Mouse (Mus musculus): ENCODE data around the gene Cyp4b1. TPM values are rescaled to one million over a fixed set of nuclear protein-coding genes. Genes with fewer than 3 reads are reported as not detected.
A peak's percentile ranks its signal among the peaks of the same experiment; 100 is the strongest.
"Not testable (repeated sequence)": the region's sequence is repeated elsewhere in the genome, so short reads cannot be mapped to it uniquely, and the experiment has no call there.

Cyp4b1 gene
- 7.9 and 8.8 TPM in 2 replicates for polyA plus RNA-seq (2015; fragmentation: Nextera tagmentation; extraction: Ambion mirVana)

DNA sequence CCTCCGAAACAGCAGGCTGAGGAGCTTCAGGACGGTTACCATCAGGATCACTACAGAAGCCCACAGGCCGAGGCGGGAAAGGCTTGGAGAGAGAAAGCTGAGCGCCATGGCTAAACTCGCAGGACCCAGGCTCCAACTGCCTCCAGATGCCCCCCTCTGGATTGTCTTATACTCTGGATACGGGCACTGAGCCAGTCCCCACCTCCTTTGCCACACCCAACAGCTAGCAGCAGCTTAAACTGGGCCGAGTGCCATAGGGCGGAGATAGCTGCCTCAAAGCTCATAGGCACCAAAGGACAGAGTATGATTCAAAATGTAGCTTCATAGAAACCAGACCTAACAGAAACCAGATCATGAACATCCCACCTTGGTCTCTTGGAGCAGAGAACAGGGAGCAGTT lies at the start of gene Cyp4b1:
Gene Cyp4b1 (minus strand): TSS at position 144 of the 400 bp plus-strand sequence.
- H3K27me3 ChIP-seq (ENCODE audit: insufficient read depth, low read length): no peaks in the 10 kb centered on the region
- WGBS: 85% methylated on average over 9 of the region's 9 CpGs
- ATAC-seq (ENCODE audit: low FRiP score, low TSS enrichment): peak; percentile 16; the same call in 1 of the 2 replicates
- no peak within 1 kb of the TSS for H3K27ac ChIP-seq (ENCODE audit: low read length)
- no peaks in the 10 kb centered on the region for H3K36me3 ChIP-seq (ENCODE audit: insufficient read depth, low read length)
- no peak within 1 kb of the TSS for H3K9ac ChIP-seq (replicated peaks; ENCODE audit: low read length)
- H3K4me3 ChIP-seq (ENCODE audit: low read length): no peak within 1 kb of the TSS
- H3K4me2 ChIP-seq (replicated peaks; ENCODE audit: low read depth, low read length): no peak within 1 kb of the TSS
- H3K4me1 ChIP-seq (ENCODE audit: insufficient read depth, low read length): no peaks in the 10 kb centered on the region
- no peaks in the 10 kb centered on the region for H3K9me3 ChIP-seq (ENCODE audit: low read length)

- Histone ChIP-seq H3K36me3 (ENCODE audit: insufficient read depth, low read length) (no peaks in the 10 kb centered on the region), H3K27me3 (ENCODE audit: insufficient read depth, low read length) (no peaks in the 10 kb centered on the region), H3K4me3 (ENCODE audit: low read length) (no peak overlapping the region), H3K4me2 (replicated peaks; ENCODE audit: low read depth, low read length) (no peak overlapping the region), H3K9ac (replicated peaks; ENCODE audit: low read length) (no peak overlapping the region), H3K9me3 (ENCODE audit: low read length) (no peaks in the 10 kb centered on the region), H3K27ac (ENCODE audit: low read length) (no peak overlapping the region), H3K4me1 (ENCODE audit: insufficient read depth, low read length) (no peaks in the 10 kb centered on the region)
- 56% methylated on average over 4 of the region's 4 CpGs for WGBS
- no peak for ATAC-seq (ENCODE audit: low FRiP score, low TSS enrichment)
Observed at GRCm38 (mm10) chr4:115686299-115686698, 38.8 kb upstream of the Cyp4b1 start.

- H3K9me3 ChIP-seq (ENCODE audit: low read length): no peaks in the 10 kb centered on the region
- no peak for ATAC-seq (ENCODE audit: low FRiP score, low TSS enrichment)
- H3K4me1 ChIP-seq (ENCODE audit: insufficient read depth, low read length): 0 out of 2 replicates have a peak, but pooled peaks cover 3% of the 10 kb centered on the region
- no peaks in the 10 kb centered on the region for H3K36me3 ChIP-seq (ENCODE audit: insufficient read depth, low read length)
- H3K27ac ChIP-seq (ENCODE audit: low read length): no peak overlapping the region
- no peaks in the 10 kb centered on the region for H3K27me3 ChIP-seq (ENCODE audit: insufficient read depth, low read length)
- H3K4me2 ChIP-seq (replicated peaks; ENCODE audit: low read depth, low read length): no peak overlapping the region
- no peak overlapping the region for H3K9ac ChIP-seq (replicated peaks; ENCODE audit: low read length)
- no peak overlapping the region for H3K4me3 ChIP-seq (ENCODE audit: low read length)
Observed at GRCm38 (mm10) chr4:115659190-115659589, 11.7 kb upstream of the Cyp4b1 start.

- no peak overlapping the region; the same call in 1 of the 2 replicates for H3K4me3 ChIP-seq (ENCODE audit: low read length)
- H3K4me2 ChIP-seq (replicated peaks; ENCODE audit: low read depth, low read length): peak overlapping the region; percentile 79
- H3K4me1 ChIP-seq (ENCODE audit: insufficient read depth, low read length): 0 out of 2 replicates have a peak, but pooled peaks cover 3% of the 10 kb centered on the region
- no peak overlapping the region for H3K27ac ChIP-seq (ENCODE audit: low read length)
- H3K9me3 ChIP-seq (ENCODE audit: low read length): no peaks in the 10 kb centered on the region
- H3K36me3 ChIP-seq (ENCODE audit: insufficient read depth, low read length): no peaks in the 10 kb centered on the region
- no peaks in the 10 kb centered on the region for H3K27me3 ChIP-seq (ENCODE audit: insufficient read depth, low read length)
- ATAC-seq (ENCODE audit: low FRiP score, low TSS enrichment): no peak
- no peak overlapping the region for H3K9ac ChIP-seq (replicated peaks; ENCODE audit: low read length)
Observed at GRCm38 (mm10) chr4:115657867-115658249, 10.3 kb upstream of the Cyp4b1 start.

GRCm38 (mm10) chr4:115657104-115657866 lies 9.8 kb upstream of the Cyp4b1 start:
- no peaks in the 10 kb centered on the region for H3K9me3 ChIP-seq (ENCODE audit: low read length)
- H3K4me3 ChIP-seq (ENCODE audit: low read length): peak overlapping the region; percentile 49
- peak overlapping the region; percentile 61 for H3K9ac ChIP-seq (replicated peaks; ENCODE audit: low read length)
- H3K27ac ChIP-seq (ENCODE audit: low read length): no peak overlapping the region
- H3K36me3 ChIP-seq (ENCODE audit: insufficient read depth, low read length): no peaks in the 10 kb centered on the region
- H3K4me1 ChIP-seq (ENCODE audit: insufficient read depth, low read length): 0 out of 2 replicates have a peak, but pooled peaks cover 3% of the 10 kb centered on the region
- peak; percentile 88 for ATAC-seq (ENCODE audit: low FRiP score, low TSS enrichment)
- peak overlapping the region; percentile 79 for H3K4me2 ChIP-seq (replicated peaks; ENCODE audit: low read depth, low read length)
- H3K27me3 ChIP-seq (ENCODE audit: insufficient read depth, low read length): no peaks in the 10 kb centered on the region
- WGBS: 2% methylated on average over 34 of the region's 34 CpGs

GRCm38 (mm10) chr4:115656535-115656922 lies 9.0 kb upstream of the Cyp4b1 start:
- 100% methylated on average over 1 of the region's 1 CpGs for WGBS
- not testable (repeated sequence) for H3K4me1 ChIP-seq (ENCODE audit: insufficient read depth, low read length); H3K9ac ChIP-seq (replicated peaks; ENCODE audit: low read length); H3K4me2 ChIP-seq (replicated peaks; ENCODE audit: low read depth, low read length); H3K27ac ChIP-seq (ENCODE audit: low read length); H3K36me3 ChIP-seq (ENCODE audit: insufficient read depth, low read length); H3K9me3 ChIP-seq (ENCODE audit: low read length); H3K4me3 ChIP-seq (ENCODE audit: low read length); ATAC-seq (ENCODE audit: low FRiP score, low TSS enrichment); H3K27me3 ChIP-seq (ENCODE audit: insufficient read depth, low read length)

DNA sequence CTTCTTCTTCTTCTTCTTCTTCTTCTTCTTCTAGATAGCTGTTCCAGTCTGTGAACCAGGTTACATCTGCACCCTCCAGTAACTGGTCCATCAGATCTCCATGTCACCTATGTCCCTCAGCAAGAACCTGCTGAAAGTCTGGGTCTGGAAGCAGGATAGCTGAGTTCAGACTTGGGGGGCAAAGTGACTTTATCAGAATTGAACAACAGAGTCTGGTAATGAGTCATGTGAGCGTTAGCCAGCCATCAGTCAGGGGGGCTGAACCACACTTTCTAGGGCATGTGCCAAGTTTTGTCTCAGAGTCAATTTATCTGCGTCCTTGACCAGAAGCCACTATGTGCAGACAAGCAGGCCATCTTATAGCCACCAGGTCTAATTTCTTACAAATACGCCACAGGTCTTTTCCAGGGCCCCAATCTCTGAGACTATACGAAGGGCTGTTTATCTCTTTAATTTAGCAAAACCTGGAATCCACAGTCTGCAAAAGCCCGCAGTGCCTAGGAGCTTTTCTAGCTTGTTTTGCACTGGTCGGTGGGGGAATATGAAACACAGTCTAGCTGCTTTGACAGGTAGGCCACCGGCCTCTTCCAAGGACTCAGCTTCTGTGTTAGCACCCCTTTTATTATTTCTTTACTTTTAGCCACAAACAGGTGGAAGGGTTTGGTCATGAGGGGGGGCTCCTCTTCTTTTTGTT lies 8.5 kb upstream of the Cyp4b1 start:
- 92% methylated on average over 7 of the region's 7 CpGs for WGBS
- not testable (repeated sequence) for ATAC-seq (ENCODE audit: low FRiP score, low TSS enrichment); H3K4me1 ChIP-seq (ENCODE audit: insufficient read depth, low read length)

GRCm38 (mm10) chr4:115650866-115651265 lies 3.3 kb upstream of the Cyp4b1 start:
- no peak overlapping the region for H3K9ac ChIP-seq (replicated peaks; ENCODE audit: low read length)
- H3K4me1 ChIP-seq (ENCODE audit: insufficient read depth, low read length): no peaks in the 10 kb centered on the region
- H3K36me3 ChIP-seq (ENCODE audit: insufficient read depth, low read length): no peaks in the 10 kb centered on the region
- no peaks in the 10 kb centered on the region for H3K9me3 ChIP-seq (ENCODE audit: low read length)
- no peak overlapping the region for H3K4me3 ChIP-seq (ENCODE audit: low read length)
- no peaks in the 10 kb centered on the region for H3K27me3 ChIP-seq (ENCODE audit: insufficient read depth, low read length)
- no peak for ATAC-seq (ENCODE audit: low FRiP score, low TSS enrichment)
- H3K27ac ChIP-seq (ENCODE audit: low read length): no peak overlapping the region
- WGBS: 74% methylated on average over 5 of the region's 5 CpGs
- H3K4me2 ChIP-seq (replicated peaks; ENCODE audit: low read depth, low read length): no peak overlapping the region

More for the DNA sequence above, 8.5 kb upstream of the Cyp4b1 start:
- not testable (repeated sequence) for H3K4me2 ChIP-seq (replicated peaks; ENCODE audit: low read depth, low read length); H3K27ac ChIP-seq (ENCODE audit: low read length); H3K9me3 ChIP-seq (ENCODE audit: low read length); H3K9ac ChIP-seq (replicated peaks; ENCODE audit: low read length); H3K36me3 ChIP-seq (ENCODE audit: insufficient read depth, low read length); H3K4me3 ChIP-seq (ENCODE audit: low read length); H3K27me3 ChIP-seq (ENCODE audit: insufficient read depth, low read length)

- H3K4me3 ChIP-seq (ENCODE audit: low read length): no peak overlapping the region
- ATAC-seq (ENCODE audit: low FRiP score, low TSS enrichment): no peak
- no peaks in the 10 kb centered on the region for H3K36me3 ChIP-seq (ENCODE audit: insufficient read depth, low read length)
- H3K4me2 ChIP-seq (replicated peaks; ENCODE audit: low read depth, low read length): no peak overlapping the region
- H3K9me3 ChIP-seq (ENCODE audit: low read length): no peaks in the 10 kb centered on the region
- no peaks in the 10 kb centered on the region for H3K4me1 ChIP-seq (ENCODE audit: insufficient read depth, low read length)
- H3K27me3 ChIP-seq (ENCODE audit: insufficient read depth, low read length): no peaks in the 10 kb centered on the region
- H3K9ac ChIP-seq (replicated peaks; ENCODE audit: low read length): no peak overlapping the region
- no peak overlapping the region for H3K27ac ChIP-seq (ENCODE audit: low read length)
Observed at GRCm38 (mm10) chr4:115649344-115649743, 1.8 kb upstream of the Cyp4b1 start.

DNA sequence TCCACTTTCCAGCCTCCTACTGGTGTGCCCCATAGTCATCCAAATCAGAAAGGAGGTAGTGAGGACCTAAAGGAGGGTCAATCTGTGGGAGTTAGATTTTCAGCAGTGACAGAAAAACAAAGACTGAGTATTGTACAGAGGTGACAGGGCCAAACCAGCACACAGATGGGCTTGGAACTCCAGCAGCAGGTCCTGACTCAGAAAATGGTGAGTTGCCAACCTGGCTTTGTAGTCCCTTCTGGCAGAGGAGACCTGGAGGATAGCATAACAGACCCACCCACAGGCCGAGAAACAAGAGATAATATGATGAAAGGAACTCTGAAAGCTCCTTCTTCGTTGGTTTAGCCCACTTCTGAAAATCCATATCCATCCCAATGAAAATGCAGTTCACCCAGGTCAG lies 1.2 kb upstream of the Cyp4b1 start:
- Histone ChIP-seq H3K9ac (replicated peaks; ENCODE audit: low read length) (no peak overlapping the region), H3K27me3 (ENCODE audit: insufficient read depth, low read length) (no peaks in the 10 kb centered on the region), H3K4me1 (ENCODE audit: insufficient read depth, low read length) (no peaks in the 10 kb centered on the region), H3K36me3 (ENCODE audit: insufficient read depth, low read length) (no peaks in the 10 kb centered on the region), H3K27ac (ENCODE audit: low read length) (no peak overlapping the region), H3K9me3 (ENCODE audit: low read length) (no peaks in the 10 kb centered on the region), H3K4me3 (ENCODE audit: low read length) (no peak overlapping the region), H3K4me2 (replicated peaks; ENCODE audit: low read depth, low read length) (no peak overlapping the region)
- WGBS: 55% methylated on average over 2 of the region's 2 CpGs
- no peak for ATAC-seq (ENCODE audit: low FRiP score, low TSS enrichment)

Data from kidney, embryonic 16.5 days (tissue).